Mouse (Mus musculus) G1E (cell line): ENCODE measurements around the gene Pex13.

ENCODE experiments used
- CTCF ChIP-seq: IDR thresholded peaks from 2 replicates; pipeline ENCODE4 v1.5.1; 2012; ENCODE audit warnings: low read depth, low read length, inconsistent platforms, mixed read lengths
- GATA1 ChIP-seq: IDR thresholded peaks from 2 replicates; pipeline ENCODE4 v1.6.1; 2012; ENCODE audit warnings: borderline replicate concordance, low read length, inconsistent platforms, mixed read lengths
- GATA2 ChIP-seq: IDR thresholded peaks from 2 replicates; pipeline ENCODE4 v1.6.1; 2012; ENCODE audit warnings: low read depth, low read length, inconsistent platforms, borderline replicate concordance
- POLR2AphosphoS5 ChIP-seq: IDR thresholded peaks from 2 replicates; pipeline ENCODE4 v1.6.1; 2012; ENCODE audit warnings: low read depth, low read length, inconsistent platforms; ENCODE audit not compliant: insufficient replicate concordance
- TAL1 ChIP-seq: conservative IDR thresholded peaks from 2 replicates; pipeline ENCODE4 v1.6.1; 2012; ENCODE audit warnings: low read depth, low read length, inconsistent platforms, mixed read lengths

- TF ChIP-seq CTCF: no peak
- no peak for TF ChIP-seq GATA1
- no peak for TF ChIP-seq TAL1
- TF ChIP-seq GATA2: no peak
- no peak for TF ChIP-seq POLR2AphosphoS5
Measured at GRCm38 (mm10) chr11:23665311-23665786, 410 bp downstream of the Pex13 start, which contains the start of gene Pus10.
